Mouse (Mus musculus) E14TG2a.4 (cell line): ENCODE results near the gene D11Wsu47e.

Source experiments
- CTCF ChIP-seq: conservative IDR thresholded peaks from 2 replicates; pipeline ENCODE4 v1.5.1; 2014; ENCODE audit warnings: low read length
- NANOG ChIP-seq: IDR thresholded peaks from 2 replicates; pipeline ENCODE4 v1.6.1; 2014; ENCODE audit warnings: borderline replicate concordance, low read length, mixed read lengths
- POU5F1 ChIP-seq: IDR thresholded peaks from 2 replicates; pipeline ENCODE4 v1.6.1; 2014; ENCODE audit warnings: low read length, borderline replicate concordance

DNA sequence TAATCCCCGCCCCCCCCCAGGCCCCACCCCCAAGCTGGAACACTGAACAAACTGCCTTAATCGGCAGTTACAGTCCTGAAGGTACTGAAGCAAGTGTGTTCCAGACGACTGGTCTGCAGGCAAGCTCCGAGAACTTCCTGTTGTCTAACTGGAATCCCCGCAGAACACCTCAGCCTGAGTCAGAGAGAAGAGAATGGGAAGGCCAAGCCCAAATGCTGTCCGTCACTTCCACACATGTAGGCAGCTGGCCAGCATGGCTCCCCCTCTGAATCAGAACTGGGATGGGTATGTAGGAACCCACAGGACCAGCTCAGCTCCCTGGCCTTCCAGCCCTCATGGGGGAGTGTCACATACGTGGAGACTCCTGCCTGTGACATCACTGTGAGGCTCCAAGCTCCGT lies 45.7 kb downstream of the D11Wsu47e start:
- TF ChIP-seq POU5F1 (no peak), CTCF (no peak), NANOG (no peak)
